Mouse (Mus musculus) ES-Bruce4 (cell line): Measurements from ENCODE around the gene Rab22a.

ENCODE experiments used
- CTCF ChIP-seq: IDR thresholded peaks from one replicate; pipeline ENCODE4 v1.8.1; 2011; ENCODE audit warnings: low read depth, low read length
- EP300 ChIP-seq: IDR thresholded peaks from 2 replicates; pipeline ENCODE4 v1.6.1; 2011; ENCODE audit warnings: low read depth, low read length; ENCODE audit not compliant: insufficient read depth
- POLR2A ChIP-seq: IDR thresholded peaks from one replicate; pipeline ENCODE4 v1.8.1; 2011; ENCODE audit warnings: low read length; ENCODE audit not compliant: insufficient read depth

GRCm38 (mm10) chr2:173619132-173619531 is 40.4 kb upstream of the Rab22a start:
- TF ChIP-seq CTCF (no peak), POLR2A (no peak), EP300 (no peak)
